In the genomic region with DNA sequence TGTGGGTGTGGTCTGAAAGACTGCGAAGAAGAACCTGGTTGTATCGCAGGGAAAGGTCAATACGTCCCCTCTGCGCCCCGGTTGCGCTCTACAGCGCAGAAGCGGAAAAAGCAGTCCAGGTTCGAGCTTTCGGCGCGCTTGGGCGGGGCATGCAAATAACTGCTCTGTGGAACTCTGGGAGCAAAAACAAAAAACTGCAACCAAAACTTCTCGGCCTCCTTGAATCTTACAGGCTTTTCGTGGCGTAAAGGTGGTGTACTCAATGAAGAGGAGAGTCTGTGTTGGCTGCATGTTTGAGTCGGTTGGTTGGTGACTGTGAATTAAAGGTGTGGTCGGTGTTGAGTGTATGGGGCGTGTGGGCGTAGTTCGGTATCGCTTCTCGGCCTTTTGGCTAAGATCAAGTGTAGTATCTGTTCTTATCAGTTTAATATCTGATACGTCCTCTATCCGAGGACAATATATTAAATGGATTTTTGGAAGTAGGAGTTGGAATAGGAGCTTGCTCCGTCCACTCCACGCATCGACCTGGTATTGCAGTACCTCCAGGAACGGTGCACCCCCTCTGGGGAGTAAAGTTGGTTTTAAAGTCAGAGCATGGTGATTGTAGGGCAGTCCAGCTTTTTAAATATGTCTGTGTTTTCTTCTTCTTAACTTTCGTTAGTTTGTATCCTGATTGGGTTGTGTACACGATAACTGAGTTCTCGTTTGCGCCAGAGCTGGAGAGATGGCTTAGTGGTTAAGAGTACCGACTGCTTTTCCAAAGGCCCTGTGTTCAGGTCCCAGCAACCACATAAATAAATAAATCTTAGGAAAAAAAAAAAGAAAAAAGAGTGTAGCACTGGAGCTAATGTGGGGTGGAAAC, we compare ENCODE assay signal across 8 mouse cellular contexts. TPM values are rescaled to one million over a fixed set of nuclear protein-coding genes. Genes with fewer than 3 reads are reported as not detected.
DNase-seq lines count a peak whose midpoint lies in the region; ATAC-seq lines count a peak whose summit lies in the region.

A gene (plus strand): TSS at position 201 of the 862 bp plus-strand sequence.

- H3K9ac ChIP-seq in hindbrain, embryonic 13.5 days = peak within 1 kb of the TSS; percentile 74

- H3K36me3 ChIP-seq in hindbrain, embryonic 13.5 days = no peaks in the 10 kb centered on the region

- peak; percentile 98 for DNase-seq in R1 (ENCODE audit: low read depth, low spot score)
- DNase-seq in cerebellum, postnatal 14 days = peak; percentile 83 to 89
- DNase-seq in frontal cortex, postnatal 14 days (ENCODE audit: low spot score in 2 of 2) = peak; percentile 72
- DNase-seq in left cerebral cortex, adult 11 months (ENCODE audit: low spot score) = peak; percentile 72
- DNase-seq in lung, postnatal 4 days = peak; percentile 87 to 88
- peak; percentile 78 for DNase-seq in right cerebral cortex, adult 18-20 months
- DNase-seq in urinary bladder, postnatal 10 days (ENCODE audit: low spot score) = peak; percentile 34

- peaks cover 14% of the 10 kb centered on the region for H3K4me1 ChIP-seq in hindbrain, embryonic 13.5 days (replicated peaks)

- under 1% methylated on average over 34 of the region's 34 CpGs for WGBS in hindbrain, embryonic 13.5 days

- ATAC-seq in hindbrain, embryonic 13.5 days (ENCODE audit: low FRiP score) = peak; percentile 89

- peak within 1 kb of the TSS; percentile 90 for H3K27ac ChIP-seq in hindbrain, embryonic 13.5 days

- H3K4me3 ChIP-seq in hindbrain, embryonic 13.5 days = peak within 1 kb of the TSS; percentile 61

- H3K4me2 ChIP-seq in hindbrain, embryonic 13.5 days = peak within 1 kb of the TSS; percentile 95

- no peaks in the 10 kb centered on the region for H3K27me3 ChIP-seq in hindbrain, embryonic 13.5 days

- no peaks in the 10 kb centered on the region for H3K9me3 ChIP-seq in hindbrain, embryonic 13.5 days

RNA-seq across cellular contexts. Expression of the gene that starts here (rescaled TPM):
- 15.5 and 18.9 TPM in 2 replicates for polyA plus RNA-seq in hindbrain, embryonic 13.5 days (2015; fragmentation: Nextera tagmentation; extraction: Ambion mirVana)

Comparison
In these comparisons a context has a peak if more than half of its experiments do, and no peak if none do; other contexts are left out.
1. Peak in every context shown above with its lines: DNase-seq, ATAC-seq, H3K4me3 ChIP-seq and H3K27ac ChIP-seq.
2. DNase-seq: peak in every context shown above with its lines; median percentile 98 in R1; 88 in lung, postnatal 4 days; 86 in cerebellum, postnatal 14 days; 78 in right cerebral cortex, adult 18-20 months; 72 in frontal cortex, postnatal 14 days; 72 in left cerebral cortex, adult 11 months; 34 in urinary bladder, postnatal 10 days.